Mouse (Mus musculus) kidney, postnatal 25 days (tissue): ENCODE results near the gene Aup1.

Source experiments
- DNase-seq, 2 experiments: peaks; one replicate each; pipeline ENCODE4 v3.0.0; 2021; ENCODE audit warnings: mixed read lengths in 2 of 2

The Aup1 gene

GRCm38 (mm10) chr6:83054074-83054851 lies at the start of gene Aup1:
Aup1 (plus strand) TSS chr6:83054521.
- DNase-seq: peak; percentile 97 to 99

GRCm38 (mm10) chr6:83004872-83005271 lies 49.4 kb upstream of the Aup1 start:
- peak; percentile 10 to 45 for DNase-seq

GRCm38 (mm10) chr6:83005444-83006011 lies 48.8 kb upstream of the Aup1 start:
- no peak for DNase-seq

- DNase-seq: no peak
Observed at GRCm38 (mm10) chr6:83006114-83006513, 48.2 kb upstream of the Aup1 start.

GRCm38 (mm10) chr6:83008659-83009058 lies 45.7 kb upstream of the Aup1 start:
- DNase-seq: no peak

- no peak for DNase-seq
Observed at GRCm38 (mm10) chr6:83010010-83010409, 44.3 kb upstream of the Aup1 start.

- DNase-seq: no peak
Observed at GRCm38 (mm10) chr6:83011255-83011654, 43.1 kb upstream of the Aup1 start.

- no peak for DNase-seq
Observed at GRCm38 (mm10) chr6:83011756-83012155, 42.6 kb upstream of the Aup1 start.

GRCm38 (mm10) chr6:83013444-83013843 lies 40.9 kb upstream of the Aup1 start:
- no peak for DNase-seq

- no peak for DNase-seq
Observed at GRCm38 (mm10) chr6:83014482-83015466, 39.5 kb upstream of the Aup1 start.

- DNase-seq: no peak
Observed at GRCm38 (mm10) chr6:83015749-83016148, 38.6 kb upstream of the Aup1 start.

GRCm38 (mm10) chr6:83017190-83017589 lies 37.1 kb upstream of the Aup1 start:
- DNase-seq: peak in 1 of 2 experiments; percentile 59

- no peak for DNase-seq
Observed at GRCm38 (mm10) chr6:83019044-83019443, 35.3 kb upstream of the Aup1 start.

- DNase-seq: no peak
Observed at GRCm38 (mm10) chr6:83020121-83020520, 34.2 kb upstream of the Aup1 start.

GRCm38 (mm10) chr6:83020836-83021593 lies 33.3 kb upstream of the Aup1 start:
- no peak for DNase-seq

- DNase-seq: no peak
Observed at GRCm38 (mm10) chr6:83023008-83023407, 31.3 kb upstream of the Aup1 start.

GRCm38 (mm10) chr6:83023786-83024185 lies 30.5 kb upstream of the Aup1 start:
- DNase-seq: no peak

- no peak for DNase-seq
Observed at GRCm38 (mm10) chr6:83024421-83024820, 29.9 kb upstream of the Aup1 start.

- no peak for DNase-seq
Observed at GRCm38 (mm10) chr6:83025221-83025620, 29.1 kb upstream of the Aup1 start.

- no peak for DNase-seq
Observed at GRCm38 (mm10) chr6:83027293-83027692, 27.0 kb upstream of the Aup1 start.

- DNase-seq: no peak
Observed at GRCm38 (mm10) chr6:83027706-83028105, 26.6 kb upstream of the Aup1 start.

- DNase-seq: no peak
Observed at GRCm38 (mm10) chr6:83029777-83030176, 24.5 kb upstream of the Aup1 start.

GRCm38 (mm10) chr6:83031111-83031510 lies 23.2 kb upstream of the Aup1 start:
- no peak for DNase-seq
